Mouse (Mus musculus) liver, adult 2 months (tissue): ENCODE data around the gene Mat1a. TPM values are rescaled to one million over a fixed set of nuclear protein-coding genes. Genes with fewer than 3 reads are reported as not detected.

Source experiments
- DNase-seq: peaks from one replicate; pipeline ENCODE4 v3.0.0-alpha.2; 2011; ENCODE audit warnings: low read depth, low spot score; ENCODE audit errors: extremely low read depth
- H3K27ac ChIP-seq: fragments of 200-500 bp; replicated peaks from 2 replicates; pipeline ENCODE4 v1.5.1; 2012; ENCODE audit warnings: low read depth, mild to moderate bottlenecking, control low read depth, inconsistent platforms, low read length; ENCODE audit not compliant: insufficient read depth
- H3K27me3 ChIP-seq: fragments of 200-500 bp; 2 replicates; pipeline ENCODE4 v1.6.1; 2012; ENCODE audit warnings: mild to moderate bottlenecking, moderate library complexity, low read length, inconsistent platforms; ENCODE audit not compliant: control insufficient read depth, insufficient read depth
- H3K36me3 ChIP-seq: fragments of 200-500 bp; 2 replicates; pipeline ENCODE4 v1.6.1; 2012; ENCODE audit warnings: low read length, inconsistent platforms; ENCODE audit not compliant: control insufficient read depth, insufficient read depth
- H3K4me1 ChIP-seq: fragments of 200-500 bp; 2 replicates; pipeline ENCODE4 v1.6.1; 2011; ENCODE audit warnings: low read length; ENCODE audit not compliant: control insufficient read depth, insufficient read depth
- H3K4me3 ChIP-seq: fragments of 200-500 bp; 2 replicates; pipeline ENCODE4 v1.5.1; 2011; ENCODE audit warnings: low read depth, mild to moderate bottlenecking, control low read depth, low read length, moderate library complexity; ENCODE audit not compliant: insufficient read depth
- H3K79me2 ChIP-seq: fragments of 200-500 bp; 2 replicates; pipeline ENCODE4 v1.6.1; 2012; ENCODE audit warnings: inconsistent platforms, mild to moderate bottlenecking, low read length, moderate library complexity; ENCODE audit not compliant: control insufficient read depth, insufficient read depth
- H3K9ac ChIP-seq: fragments of 200-500 bp; 2 replicates; pipeline ENCODE4 v1.6.1; 2012; ENCODE audit warnings: low read depth, mild to moderate bottlenecking, control low read depth, inconsistent platforms, low read length
- CTCF ChIP-seq: fragments of 200-500 bp; IDR thresholded peaks from 2 replicates; pipeline ENCODE4 v1.5.1; 2011; ENCODE audit warnings: low read depth, low read length, control low read depth
- POLR2A ChIP-seq: fragments of 200-500 bp; IDR thresholded peaks from 2 replicates; pipeline ENCODE4 v1.6.1; 2011; ENCODE audit warnings: low read length, control low read depth; ENCODE audit not compliant: insufficient read depth; ENCODE audit errors: extremely low read depth
- WGBS: fragments of 180-500 bp; shearing (Covaris S2); methylation state at CpG from one replicate; pipeline ENCODE4 v1.1.7; 2018; 5-methylcytosine and 5-hydroxymethylcytosine counted together
- polyA plus RNA-seq: library from polyadenylated mRNA; depleted of rRNA; stranded (reverse); fragments of >200 nt; gene quantifications from 2 replicates; pipeline ENCODE4 v1.2.3, GENCODE M21; 2012; rRNA removed
- total RNA-seq: library from RNA; depleted of rRNA; stranded (reverse); fragments of >200 nt; gene quantifications from 2 replicates; pipeline ENCODE4 v1.2.3, GENCODE M21; 2014; rRNA removed

Gene Mat1a
- total and polyA plus RNA-seq, 2 experiments = 1,412 to 2,768 TPM

DNA sequence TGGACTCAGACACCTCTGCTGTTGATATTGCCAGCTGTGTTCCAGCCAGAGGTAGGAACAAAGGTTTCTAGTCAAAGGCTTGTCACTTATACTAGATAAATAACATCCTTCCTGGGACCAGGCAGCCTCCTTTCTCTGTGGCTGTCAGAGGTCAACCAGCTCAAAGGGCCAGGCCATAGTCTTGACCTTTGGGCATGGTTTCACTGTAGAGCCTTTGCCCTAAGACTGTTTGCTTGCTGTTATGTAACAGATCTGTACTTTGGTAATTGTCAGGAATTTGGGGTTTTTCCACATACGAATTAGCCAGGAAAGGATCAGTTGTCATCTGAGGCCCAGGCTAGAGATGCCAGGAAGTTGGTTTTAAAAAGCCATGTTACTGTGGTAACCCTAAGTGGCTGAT, 55.9 kb downstream of the Mat1a start:
- Histone ChIP-seq H3K27me3 (no peaks in the 10 kb centered on the region), H3K36me3 (peaks cover 64% of the 10 kb centered on the region), H3K4me3 (no peak overlapping the region), H3K9ac (no peak overlapping the region), H3K27ac (peak overlapping the region; percentile 91), H3K79me2 (no peaks in the 10 kb centered on the region), H3K4me1 (peaks cover 37% of the 10 kb centered on the region)
- WGBS = 3% methylated on average over 1 of the region's 1 CpGs
- peak; percentile 100 for DNase-seq
- TF ChIP-seq CTCF (no peak), POLR2A (no peak)

DNA sequence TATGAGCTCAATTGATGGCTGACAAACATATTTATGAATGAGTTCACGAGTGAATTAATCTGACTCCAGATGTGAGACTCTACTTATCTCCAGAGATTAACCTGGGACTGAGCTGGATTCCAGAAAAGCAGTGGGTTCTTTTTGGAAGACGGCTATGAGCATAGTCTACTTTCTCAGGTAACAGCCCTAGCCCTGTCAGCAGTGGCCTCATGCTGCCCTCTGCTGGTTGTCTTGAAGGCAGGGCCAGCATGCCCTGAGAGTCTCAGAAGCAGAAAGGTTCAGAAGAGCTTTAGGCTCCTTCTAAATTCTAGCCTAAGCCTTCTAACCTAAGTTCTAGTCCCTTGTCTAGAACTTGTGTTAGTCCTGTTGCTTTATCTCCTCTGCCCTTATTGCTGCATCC, 57.8 kb downstream of the Mat1a start:
- DNase-seq = peak; percentile 53
- peak overlapping the region; percentile 46 for H3K9ac ChIP-seq
- peaks cover 61% of the 10 kb centered on the region for H3K36me3 ChIP-seq
- H3K27me3 ChIP-seq = no peaks in the 10 kb centered on the region
- peak; percentile 94 for TF ChIP-seq CTCF
- no peak for TF ChIP-seq POLR2A
- no peak overlapping the region for H3K4me3 ChIP-seq
- H3K4me1 ChIP-seq = peaks cover 29% of the 10 kb centered on the region
- no peaks in the 10 kb centered on the region for H3K79me2 ChIP-seq
- 8% methylated on average over 2 of the region's 2 CpGs for WGBS
- peak overlapping the region; percentile 91 for H3K27ac ChIP-seq

DNA sequence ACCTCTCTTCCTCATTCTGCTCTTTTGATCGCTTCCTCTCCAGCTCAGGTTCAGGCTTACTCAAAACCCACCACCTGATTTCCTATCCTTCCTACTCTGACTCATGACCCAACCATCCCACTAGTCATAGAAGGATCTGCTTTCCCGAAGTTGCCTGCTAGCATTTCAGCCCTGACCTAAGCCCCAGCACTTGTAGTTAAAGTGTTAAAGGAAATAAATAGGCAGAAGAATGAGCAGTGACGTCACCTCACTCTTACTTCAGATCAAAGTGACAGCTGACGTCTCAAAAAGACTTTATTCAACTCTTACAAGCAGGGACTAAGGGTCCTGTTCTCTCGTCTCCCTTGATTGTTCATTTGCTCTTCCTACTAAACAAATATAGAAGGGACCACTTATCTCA, 62.4 kb downstream of the Mat1a start:
- Histone ChIP-seq H3K9ac (no peak overlapping the region), H3K27ac (no peak overlapping the region), H3K36me3 (peaks cover 31% of the 10 kb centered on the region), H3K27me3 (no peaks in the 10 kb centered on the region), H3K4me3 (no peak overlapping the region), H3K4me1 (peaks cover 17% of the 10 kb centered on the region), H3K79me2 (no peaks in the 10 kb centered on the region)
- TF ChIP-seq POLR2A (no peak), CTCF (no peak)
- 64% methylated on average over 5 of the region's 5 CpGs for WGBS
- DNase-seq = no peak

DNA sequence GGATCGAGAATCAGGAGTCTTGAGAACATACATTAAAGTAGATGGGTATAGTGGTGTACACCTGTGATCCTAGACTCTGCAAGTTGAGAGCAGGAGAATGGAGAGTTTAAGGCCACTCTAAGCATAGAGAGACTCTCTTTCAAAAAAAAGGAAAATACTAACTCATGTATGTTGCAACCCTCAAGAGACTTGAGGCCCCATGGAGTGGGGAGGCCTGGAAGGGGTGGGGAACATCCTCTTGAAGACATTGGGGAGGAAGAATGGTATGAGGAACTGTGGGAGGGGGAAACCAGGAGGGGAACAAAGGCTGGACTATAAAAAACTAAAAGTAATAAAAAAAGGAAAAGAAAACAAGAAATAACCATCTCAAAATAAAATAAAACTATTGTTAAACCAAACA, 63.7 kb downstream of the Mat1a start:
- no peak overlapping the region for H3K9ac ChIP-seq
- WGBS = 95% methylated on average over 1 of the region's 1 CpGs
- no peaks in the 10 kb centered on the region for H3K79me2 ChIP-seq
- H3K36me3 ChIP-seq = peaks cover 22% of the 10 kb centered on the region
- peaks cover 15% of the 10 kb centered on the region for H3K4me1 ChIP-seq
- TF ChIP-seq CTCF = no peak
- no peak for TF ChIP-seq POLR2A
- H3K4me3 ChIP-seq = no peak overlapping the region
- H3K27ac ChIP-seq = no peak overlapping the region; the same call in 1 of the 2 replicates
- H3K27me3 ChIP-seq = no peaks in the 10 kb centered on the region
- no peak for DNase-seq

DNA sequence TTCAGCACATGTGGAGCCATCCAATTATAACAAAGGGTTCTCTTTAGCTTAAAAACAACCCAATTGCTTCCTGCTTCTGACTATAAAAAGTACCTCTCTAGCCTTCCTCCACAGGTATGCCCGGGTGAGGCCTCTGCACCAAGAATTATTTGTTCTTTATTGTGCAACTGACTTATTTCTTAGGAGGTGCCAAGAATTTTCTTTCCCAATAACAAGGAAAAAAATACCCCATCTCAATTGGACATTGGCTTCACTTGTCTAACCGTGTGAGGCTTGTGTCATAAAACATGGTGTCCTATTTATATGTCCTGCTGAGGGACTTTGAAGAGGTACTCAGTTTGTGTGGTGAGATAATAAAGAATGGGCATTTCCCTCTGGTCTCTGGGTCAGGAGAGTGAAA, 65.7 kb downstream of the Mat1a start:
- TF ChIP-seq POLR2A (no peak), CTCF (no peak)
- Histone ChIP-seq H3K27me3 (no peaks in the 10 kb centered on the region), H3K36me3 (peaks cover 8% of the 10 kb centered on the region), H3K27ac (peak overlapping the region; percentile 84), H3K9ac (no peak overlapping the region), H3K79me2 (no peaks in the 10 kb centered on the region), H3K4me1 (peaks cover 15% of the 10 kb centered on the region), H3K4me3 (no peak overlapping the region)
- 19% methylated on average over 2 of the region's 2 CpGs for WGBS
- peak; percentile 87 for DNase-seq

Other genes with a start within 250 kb of the Mat1a start
- 0.13 and 0.18 TPM in 2 replicates for gene Sh2d4b, start 211.8 kb upstream of the Mat1a start, total RNA-seq
- not detected in 2 replicates for gene Sh2d4b, start 211.8 kb upstream of the Mat1a start, polyA plus RNA-seq
- gene Tspan14, start 138.2 kb upstream of the Mat1a start, total RNA-seq = 13.3 and 15.4 TPM in 2 replicates
- 28.5 and 30.4 TPM in 2 replicates for gene Tspan14, start 138.2 kb upstream of the Mat1a start, polyA plus RNA-seq
- 63.2 and 66.3 TPM in 2 replicates for gene Fam213a, start 91.2 kb upstream of the Mat1a start, total RNA-seq
- 25.5 and 42.2 TPM in 2 replicates for gene Fam213a, start 91.2 kb upstream of the Mat1a start, polyA plus RNA-seq
- not detected in 2 replicates for gene Dydc2, start 35.8 kb upstream of the Mat1a start, total RNA-seq
- not detected in 2 replicates for gene Dydc2, start 35.8 kb upstream of the Mat1a start, polyA plus RNA-seq
- gene Dydc1, start 32.1 kb upstream of the Mat1a start, total RNA-seq = not detected in 2 replicates
- not detected in 2 replicates for gene Dydc1, start 32.1 kb upstream of the Mat1a start, polyA plus RNA-seq
- gene Sftpa1, start 26.7 kb downstream of the Mat1a start, total RNA-seq = 0.40 and 0.46 TPM in 2 replicates
- 0.17 and 0.48 TPM in 2 replicates for gene Sftpa1, start 26.7 kb downstream of the Mat1a start, polyA plus RNA-seq
- 199 and 293 TPM in 2 replicates for gene Mbl1, start 46.4 kb downstream of the Mat1a start, total RNA-seq
- gene Mbl1, start 46.4 kb downstream of the Mat1a start, polyA plus RNA-seq = 92.4 and 106 TPM in 2 replicates
- gene Sftpd, start 80.1 kb downstream of the Mat1a start, total RNA-seq = 0.20 and 0.28 TPM in 2 replicates
- not detected in 2 replicates for gene Sftpd, start 80.1 kb downstream of the Mat1a start, polyA plus RNA-seq
- not detected in 2 replicates for gene Gm2832, start 173.8 kb downstream of the Mat1a start, total RNA-seq
- not detected in 2 replicates for gene Gm2832, start 173.8 kb downstream of the Mat1a start, polyA plus RNA-seq
- not detected in 2 replicates for gene Gm5798, start 243.6 kb downstream of the Mat1a start, total RNA-seq
- gene Gm5798, start 243.6 kb downstream of the Mat1a start, polyA plus RNA-seq = not detected in 2 replicates